Mouse (Mus musculus): ENCODE measurements around the gene Nr4a1. TPM values are rescaled to one million over a fixed set of nuclear protein-coding genes. Genes with fewer than 3 reads are reported as not detected.
A peak's percentile ranks its signal among the peaks of the same experiment; 100 is the strongest.

Gene Nr4a1
- polyA plus RNA-seq, 1 experiment from 2014 or later, result 2.4 TPM

- no peaks in the 10 kb centered on the region for H3K36me3 ChIP-seq (ENCODE audit: poor library complexity, severe bottlenecking)
- peak overlapping the region; percentile 56 for H3K9ac ChIP-seq
- peak; percentile 99 for ATAC-seq
- peak overlapping the region; percentile 45 for H3K4me3 ChIP-seq
- peak overlapping the region; percentile 61 for H3K4me2 ChIP-seq
- H3K9me3 ChIP-seq (replicated peaks), result no peaks in the 10 kb centered on the region
- 2% methylated on average over 56 of the region's 56 CpGs for WGBS
- H3K4me1 ChIP-seq, result peaks cover 12% of the 10 kb centered on the region
- H3K27me3 ChIP-seq, result peaks cover 4% of the 10 kb centered on the region; the same call in 1 of the 2 replicates
- H3K27ac ChIP-seq, result peak overlapping the region; percentile 82
These were observed 7.6 kb upstream of the Nr4a1 start for GRCm38 (mm10) chr15:101246231-101247154.

GRCm38 (mm10) chr15:101247155-101247498, 6.9 kb upstream of the Nr4a1 start:
- H3K27me3 ChIP-seq, result 0 out of 2 replicates have a peak, but pooled peaks cover under 1% of the 10 kb centered on the region
- H3K36me3 ChIP-seq (ENCODE audit: poor library complexity, severe bottlenecking), result no peaks in the 10 kb centered on the region
- 88% methylated on average over 1 of the region's 1 CpGs for WGBS
- peak overlapping the region; percentile 56; the same call in 1 of the 2 replicates for H3K9ac ChIP-seq
- peaks cover 12% of the 10 kb centered on the region for H3K4me1 ChIP-seq
- no peak for ATAC-seq
- H3K4me3 ChIP-seq, result peak overlapping the region; percentile 45; the same call in 1 of the 2 replicates
- H3K9me3 ChIP-seq (replicated peaks), result no peaks in the 10 kb centered on the region
- H3K27ac ChIP-seq, result no peak overlapping the region
- H3K4me2 ChIP-seq, result peak overlapping the region; percentile 61

GRCm38 (mm10) chr15:101248029-101248710, 5.9 kb upstream of the Nr4a1 start:
- Histone ChIP-seq H3K27me3 (peaks cover 8% of the 10 kb centered on the region; the same call in 1 of the 2 replicates), H3K36me3 (ENCODE audit: poor library complexity, severe bottlenecking) (no peaks in the 10 kb centered on the region), H3K4me3 (no peak overlapping the region), H3K4me2 (no peak overlapping the region), H3K27ac (no peak overlapping the region), H3K4me1 (peaks cover 12% of the 10 kb centered on the region), H3K9me3 (replicated peaks) (no peaks in the 10 kb centered on the region), H3K9ac (no peak overlapping the region)
- 71% methylated on average over 5 of the region's 5 CpGs for WGBS
- no peak for ATAC-seq

- H3K4me2 ChIP-seq, result no peak overlapping the region
- H3K27ac ChIP-seq, result no peak overlapping the region
- ATAC-seq, result no peak
- no peaks in the 10 kb centered on the region for H3K9me3 ChIP-seq (replicated peaks)
- peaks cover 11% of the 10 kb centered on the region; the same call in 1 of the 2 replicates for H3K27me3 ChIP-seq
- no peak overlapping the region for H3K9ac ChIP-seq
- no peaks in the 10 kb centered on the region for H3K36me3 ChIP-seq (ENCODE audit: poor library complexity, severe bottlenecking)
- H3K4me3 ChIP-seq, result no peak overlapping the region
- 80% methylated on average over 9 of the region's 9 CpGs for WGBS
- peaks cover 21% of the 10 kb centered on the region for H3K4me1 ChIP-seq
These were observed 3.8 kb upstream of the Nr4a1 start for GRCm38 (mm10) chr15:101250220-101250800.

GRCm38 (mm10) chr15:101251930-101252329, 2.1 kb upstream of the Nr4a1 start:
- H3K36me3 ChIP-seq (ENCODE audit: poor library complexity, severe bottlenecking), result no peaks in the 10 kb centered on the region
- no peak for ATAC-seq
- no peaks in the 10 kb centered on the region for H3K9me3 ChIP-seq (replicated peaks)
- peaks cover 11% of the 10 kb centered on the region; the same call in 1 of the 2 replicates for H3K27me3 ChIP-seq
- H3K27ac ChIP-seq, result no peak overlapping the region
- 88% methylated on average over 5 of the region's 5 CpGs for whole genome bisulfite sequencing
- H3K4me2 ChIP-seq, result no peak overlapping the region
- no peak overlapping the region for H3K4me3 ChIP-seq
- peaks cover 12% of the 10 kb centered on the region for H3K4me1 ChIP-seq
- H3K9ac ChIP-seq, result no peak overlapping the region

- no peak for ATAC-seq
These were observed 1.5 kb upstream of the Nr4a1 start for GRCm38 (mm10) chr15:101252614-101253013.

GRCm38 (mm10) chr15:101253563-101253885, 545 bp upstream of the Nr4a1 start:
- peaks cover 11% of the 10 kb centered on the region; the same call in 1 of the 2 replicates for H3K27me3 ChIP-seq
- H3K36me3 ChIP-seq (ENCODE audit: poor library complexity, severe bottlenecking), result no peaks in the 10 kb centered on the region
- H3K27ac ChIP-seq, result no peak overlapping the region
- H3K9ac ChIP-seq, result peak overlapping the region; percentile 84
- H3K4me3 ChIP-seq, result peak overlapping the region; percentile 62
- peaks cover 9% of the 10 kb centered on the region for H3K4me1 ChIP-seq
- ATAC-seq, result peak; percentile 67
- H3K9me3 ChIP-seq (replicated peaks), result no peaks in the 10 kb centered on the region
- WGBS, result 30% methylated on average over 3 of the region's 3 CpGs
- peak overlapping the region; percentile 81 for H3K4me2 ChIP-seq

More at GRCm38 (mm10) chr15:101252614-101253013, 1.5 kb upstream of the Nr4a1 start:
- H3K9me3 ChIP-seq (replicated peaks), result no peaks in the 10 kb centered on the region
- H3K27me3 ChIP-seq, result peaks cover 11% of the 10 kb centered on the region; the same call in 1 of the 2 replicates
- 88% methylated on average over 6 of the region's 6 CpGs for WGBS
- no peaks in the 10 kb centered on the region for H3K36me3 ChIP-seq (ENCODE audit: poor library complexity, severe bottlenecking)
- peaks cover 9% of the 10 kb centered on the region for H3K4me1 ChIP-seq
- no peak overlapping the region for H3K4me3 ChIP-seq
- no peak overlapping the region for H3K9ac ChIP-seq
- H3K27ac ChIP-seq, result no peak overlapping the region
- no peak overlapping the region for H3K4me2 ChIP-seq

- Histone ChIP-seq H3K4me1 (peaks cover 9% of the 10 kb centered on the region), H3K4me3 (no peak overlapping the region), H3K27me3 (peaks cover 11% of the 10 kb centered on the region; the same call in 1 of the 2 replicates), H3K36me3 (ENCODE audit: poor library complexity, severe bottlenecking) (no peaks in the 10 kb centered on the region), H3K9ac (no peak overlapping the region), H3K9me3 (replicated peaks) (no peaks in the 10 kb centered on the region), H3K4me2 (no peak overlapping the region), H3K27ac (no peak overlapping the region)
- 85% methylated on average over 7 of the region's 7 CpGs for WGBS
- ATAC-seq, result no peak
These were observed 1.9 kb downstream of the Nr4a1 start for GRCm38 (mm10) chr15:101255842-101256462.

- ATAC-seq, result no peak
- H3K9me3 ChIP-seq (replicated peaks), result no peaks in the 10 kb centered on the region
- no peak overlapping the region for H3K4me2 ChIP-seq
- peaks cover 9% of the 10 kb centered on the region for H3K4me1 ChIP-seq
- H3K9ac ChIP-seq, result no peak overlapping the region
- no peak overlapping the region for H3K4me3 ChIP-seq
- no peaks in the 10 kb centered on the region for H3K36me3 ChIP-seq (ENCODE audit: poor library complexity, severe bottlenecking)
- 86% methylated on average over 14 of the region's 14 CpGs for WGBS
- no peak overlapping the region for H3K27ac ChIP-seq
- peaks cover 11% of the 10 kb centered on the region; the same call in 1 of the 2 replicates for H3K27me3 ChIP-seq
These were observed 2.6 kb downstream of the Nr4a1 start for GRCm38 (mm10) chr15:101256463-101257206.

GRCm38 (mm10) chr15:101258420-101258819, 4.4 kb downstream of the Nr4a1 start:
- Histone ChIP-seq H3K4me2 (no peak overlapping the region), H3K27me3 (0 out of 2 replicates have a peak, but pooled peaks cover under 1% of the 10 kb centered on the region), H3K4me1 (peaks cover 9% of the 10 kb centered on the region), H3K9me3 (replicated peaks) (no peaks in the 10 kb centered on the region), H3K27ac (no peak overlapping the region), H3K4me3 (no peak overlapping the region), H3K36me3 (ENCODE audit: poor library complexity, severe bottlenecking) (no peaks in the 10 kb centered on the region), H3K9ac (no peak overlapping the region)
- ATAC-seq, result no peak
- 87% methylated on average over 11 of the region's 11 CpGs for WGBS

- Histone ChIP-seq H3K36me3 (ENCODE audit: poor library complexity, severe bottlenecking) (no peaks in the 10 kb centered on the region), H3K4me1 (peaks cover under 1% of the 10 kb centered on the region)
- ATAC-seq, result no peak
These were observed 5.9 kb downstream of the Nr4a1 start for GRCm38 (mm10) chr15:101259922-101260321.

More at GRCm38 (mm10) chr15:101259922-101260321, 5.9 kb downstream of the Nr4a1 start:
- Histone ChIP-seq H3K27ac (no peak overlapping the region), H3K4me2 (no peak overlapping the region), H3K9ac (no peak overlapping the region), H3K4me3 (no peak overlapping the region), H3K9me3 (replicated peaks) (no peaks in the 10 kb centered on the region), H3K27me3 (no peaks in the 10 kb centered on the region; the same call in 1 of the 2 replicates)
- 85% methylated on average over 3 of the region's 3 CpGs for WGBS
